In genomic region chrX:157305193-157305851, GRCm38 (mm10) we compare ENCODE assay signal across 16 mouse cellular contexts.
DNase-seq lines count a peak whose midpoint lies in the region; ATAC-seq and TF ChIP-seq lines count a peak whose summit lies in the region.
"Had no signal": no experiment of that assay in that cellular context is flagged by ENCODE, and none has a peak within 500 bp of the region (broad histone marks: within the 10 kb centered on the region; RNA-seq: fewer than 3 reads in every experiment).

No protein-coding gene starts in this region.

- H3K4me1 ChIP-seq in cerebellum, adult 2 months (ENCODE audit: control insufficient read depth, insufficient read depth, low read length), result peaks cover 10% of the 10 kb centered on the region
- no peaks in the 10 kb centered on the region for H3K4me1 ChIP-seq in forebrain, embryonic 14.5 days (ENCODE audit: control insufficient read depth, insufficient read depth, low read length)
- no peaks in the 10 kb centered on the region for H3K4me1 ChIP-seq in hindbrain, embryonic 11.5 days (replicated peaks; ENCODE audit: control insufficient read depth, insufficient read depth, low read length)
- H3K4me1 ChIP-seq: embryonic facial prominence, embryonic 15.5 days had no signal

- H3K27me3 ChIP-seq in cerebellum, adult 2 months (ENCODE audit: control insufficient read depth, insufficient read depth, low read length), result no peaks in the 10 kb centered on the region; the same call in 1 of the 2 replicates
- no peaks in the 10 kb centered on the region for H3K27me3 ChIP-seq in forebrain, embryonic 14.5 days (replicated peaks; ENCODE audit: control insufficient read depth, insufficient read depth, low read length)
- H3K27me3 ChIP-seq in hindbrain, embryonic 11.5 days (ENCODE audit: control insufficient read depth, insufficient read depth, low read length), result no peaks in the 10 kb centered on the region
- H3K27me3 ChIP-seq: embryonic facial prominence, embryonic 15.5 days had no signal

- WGBS in cerebellum, adult 2 months, result 19% methylated on average over 6 of the region's 6 CpGs
- WGBS in forebrain, embryonic 14.5 days, result 28% methylated on average over 6 of the region's 6 CpGs
- 34% methylated on average over 6 of the region's 6 CpGs for WGBS in hindbrain, embryonic 11.5 days

- TF ChIP-seq CTCF in cerebellum, adult 2 months (IDR thresholded peaks at IDR 0.05; ENCODE audit: borderline replicate concordance, insufficient read depth, low read depth, low read length), result no peak

- no peaks in the 10 kb centered on the region for H3K9me3 ChIP-seq in forebrain, embryonic 14.5 days (replicated peaks; ENCODE audit: control insufficient read depth, low read length)
- no peaks in the 10 kb centered on the region for H3K9me3 ChIP-seq in hindbrain, embryonic 11.5 days (ENCODE audit: control insufficient read depth, low read length)
- H3K9me3 ChIP-seq: embryonic facial prominence, embryonic 15.5 days had no signal

- H3K27ac ChIP-seq in cerebellum, adult 2 months (ENCODE audit: insufficient read depth, low read length), result peak overlapping the region; percentile 92
- no peak overlapping the region for H3K27ac ChIP-seq in forebrain, embryonic 14.5 days (ENCODE audit: low read depth, low read length)
- no peak overlapping the region for H3K27ac ChIP-seq in hindbrain, embryonic 11.5 days (ENCODE audit: low read depth, low read length)
- H3K27ac ChIP-seq: embryonic facial prominence, embryonic 15.5 days; layer of hippocampus, adult 2 months; left cerebral cortex, adult 2 months; macrophage had no signal

- no peak overlapping the region for H3K4me2 ChIP-seq in forebrain, embryonic 14.5 days (ENCODE audit: low read length)
- no peak overlapping the region for H3K4me2 ChIP-seq in hindbrain, embryonic 11.5 days (replicated peaks; ENCODE audit: low read depth, low read length)
- H3K4me2 ChIP-seq: embryonic facial prominence, embryonic 15.5 days had no signal

- DNase-seq in adrenal gland, adult 2 months, result peak; percentile 18
- no peak for DNase-seq in adrenal gland, adult (ENCODE audit: inconsistent age in 2 of 2, low spot score in 1 of 2)
- peak; percentile 13 for DNase-seq in 3134 (ENCODE audit: extremely low read depth, insufficient read length, low spot score)
- DNase-seq in cerebellum, adult 2 months, result peak; percentile 28 to 76
- DNase-seq in forebrain, embryonic 14.5 days (ENCODE audit: low spot score), result peak; percentile 27
- no peak for DNase-seq in gastrocnemius, adult 18-20 months (ENCODE audit: low spot score)
- no peak for DNase-seq in thymus, postnatal 25 days
- no peak for DNase-seq in hindbrain, embryonic 11.5 days (ENCODE audit: low spot score)
- DNase-seq: adrenal gland, postnatal 14 days; kidney, adult 9 months; lung, adult 18-20 months; thymus, adult 18-20 months had no signal

- peak; percentile 21; the same call in 1 of the 2 replicates for ATAC-seq in forebrain, embryonic 14.5 days
- ATAC-seq in hindbrain, embryonic 11.5 days (ENCODE audit: low FRiP score), result no peak

- no peak for TF ChIP-seq POLR2A in cerebellum, adult 2 months (IDR thresholded peaks at IDR 0.05; ENCODE audit: borderline replicate concordance, insufficient read depth, low read length)

- H3K36me3 ChIP-seq in forebrain, embryonic 14.5 days (ENCODE audit: control insufficient read depth, insufficient read depth, low read length), result no peaks in the 10 kb centered on the region
- H3K36me3 ChIP-seq in hindbrain, embryonic 11.5 days (ENCODE audit: control insufficient read depth, insufficient read depth, low read length), result no peaks in the 10 kb centered on the region
- H3K36me3 ChIP-seq: embryonic facial prominence, embryonic 15.5 days had no signal

- no peak overlapping the region for H3K4me3 ChIP-seq in cerebellum, adult 2 months (replicated peaks; ENCODE audit: insufficient read depth, low read depth, low read length)
- no peak overlapping the region for H3K4me3 ChIP-seq in forebrain, embryonic 14.5 days (ENCODE audit: low read depth, low read length)
- H3K4me3 ChIP-seq in hindbrain, embryonic 11.5 days (ENCODE audit: low read depth, low read length), result no peak overlapping the region
- H3K4me3 ChIP-seq: embryonic facial prominence, embryonic 15.5 days; layer of hippocampus, adult 2 months; left cerebral cortex, adult 2 months had no signal

- H3K9ac ChIP-seq in forebrain, embryonic 14.5 days (ENCODE audit: low read length), result no peak overlapping the region
- no peak overlapping the region for H3K9ac ChIP-seq in hindbrain, embryonic 11.5 days (ENCODE audit: low read depth, low read length)
- H3K9ac ChIP-seq: embryonic facial prominence, embryonic 15.5 days had no signal

Comparison
In these comparisons a context has a peak if more than half of its experiments do, and no peak if none do; other contexts are left out.
1. DNase-seq: peak in adrenal gland, adult 2 months (single experiment), 3134 (single experiment), cerebellum, adult 2 months (2 of 2) and forebrain, embryonic 14.5 days (single experiment); none in adrenal gland, adult (0 of 2), gastrocnemius, adult 18-20 months (single experiment), thymus, postnatal 25 days (single experiment) and hindbrain, embryonic 11.5 days (single experiment).